Mouse (Mus musculus): ENCODE data around the gene Slc44a3.

- no peak for TF ChIP-seq POLR2A (IDR thresholded peaks at IDR 0.05; ENCODE audit: borderline replicate concordance, extremely low read depth, low read depth, low read length)
- TF ChIP-seq CTCF (IDR thresholded peaks at IDR 0.05; ENCODE audit: insufficient read depth, low read length): no peak
These were observed 25.4 kb downstream of the Slc44a3 start for GRCm38 (mm10) chr3:121506756-121507155.

Data from lung, adult 2 months (tissue).